Mouse (Mus musculus): Measurements from ENCODE around the gene Sltm. TPM values are rescaled to one million over a fixed set of nuclear protein-coding genes. Genes with fewer than 3 reads are reported as not detected.
A peak's percentile ranks its signal among the peaks of the same experiment; 100 is the strongest.

The Sltm gene
- 5.8 and 9.0 TPM in 2 replicates for polyA plus RNA-seq (2012; rRNA removed)

GRCm38 (mm10) chr9:70542305-70543041, at the start of gene Sltm:
Gene Sltm (plus strand): TSS chr9:70542754.
- WGBS, result 0% methylated on average over 73 of the region's 75 CpGs
- TF ChIP-seq CTCF (IDR thresholded peaks at IDR 0.05; ENCODE audit: insufficient read depth, low read length) (no peak), POLR2A (IDR thresholded peaks at IDR 0.05; ENCODE audit: borderline replicate concordance, extremely low read depth, low read depth, low read length) (peak; percentile 62; the same call in 1 of the 2 replicates)
- H3K4me1 ChIP-seq (ENCODE audit: control insufficient read depth, insufficient read depth, low read length), result peaks cover 3% of the 10 kb centered on the region; the same call in 1 of the 2 replicates
- peak; percentile 99 for DNase-seq
- H3K4me3 ChIP-seq (replicated peaks; ENCODE audit: extremely low read depth, low read depth, low read length), result peak within 1 kb of the TSS; percentile 86

GRCm38 (mm10) chr9:70493038-70493437, 49.5 kb upstream of the Sltm start:
- WGBS, result 81% methylated on average over 2 of the region's 2 CpGs
- Histone ChIP-seq H3K4me1 (ENCODE audit: control insufficient read depth, insufficient read depth, low read length) (no peaks in the 10 kb centered on the region; the same call in 1 of the 2 replicates), H3K4me3 (replicated peaks; ENCODE audit: extremely low read depth, low read depth, low read length) (no peak overlapping the region)
- TF ChIP-seq POLR2A (IDR thresholded peaks at IDR 0.05; ENCODE audit: borderline replicate concordance, extremely low read depth, low read depth, low read length) (no peak), CTCF (IDR thresholded peaks at IDR 0.05; ENCODE audit: insufficient read depth, low read length) (no peak)
- DNase-seq, result no peak

GRCm38 (mm10) chr9:70496990-70497389, 45.6 kb upstream of the Sltm start:
- TF ChIP-seq CTCF (IDR thresholded peaks at IDR 0.05; ENCODE audit: insufficient read depth, low read length), result no peak
- no peak for TF ChIP-seq POLR2A (IDR thresholded peaks at IDR 0.05; ENCODE audit: borderline replicate concordance, extremely low read depth, low read depth, low read length)
- no peak for DNase-seq
- no peaks in the 10 kb centered on the region; the same call in 1 of the 2 replicates for H3K4me1 ChIP-seq (ENCODE audit: control insufficient read depth, insufficient read depth, low read length)
- no peak overlapping the region for H3K4me3 ChIP-seq (replicated peaks; ENCODE audit: extremely low read depth, low read depth, low read length)

GRCm38 (mm10) chr9:70502284-70503014, 40.1 kb upstream of the Sltm start:
- WGBS, result 22% methylated on average over 10 of the region's 10 CpGs
- DNase-seq, result no peak
- peak overlapping the region; percentile 70 for H3K4me3 ChIP-seq (replicated peaks; ENCODE audit: extremely low read depth, low read depth, low read length)
- peaks cover 3% of the 10 kb centered on the region; the same call in 1 of the 2 replicates for H3K4me1 ChIP-seq (ENCODE audit: control insufficient read depth, insufficient read depth, low read length)
- no peak for TF ChIP-seq POLR2A (IDR thresholded peaks at IDR 0.05; ENCODE audit: borderline replicate concordance, extremely low read depth, low read depth, low read length)
- no peak for TF ChIP-seq CTCF (IDR thresholded peaks at IDR 0.05; ENCODE audit: insufficient read depth, low read length)

GRCm38 (mm10) chr9:70503015-70503603, 39.4 kb upstream of the Sltm start:
- TF ChIP-seq CTCF (IDR thresholded peaks at IDR 0.05; ENCODE audit: insufficient read depth, low read length), result no peak
- 0 out of 2 replicates have a peak, but pooled peaks have one; percentile 30 for TF ChIP-seq POLR2A (IDR thresholded peaks at IDR 0.05; ENCODE audit: borderline replicate concordance, extremely low read depth, low read depth, low read length)
- DNase-seq, result peak; percentile 68
- H3K4me3 ChIP-seq (replicated peaks; ENCODE audit: extremely low read depth, low read depth, low read length), result peak overlapping the region; percentile 70
- H3K4me1 ChIP-seq (ENCODE audit: control insufficient read depth, insufficient read depth, low read length), result peaks cover 3% of the 10 kb centered on the region; the same call in 1 of the 2 replicates
- WGBS, result under 1% methylated on average over 54 of the region's 70 CpGs

GRCm38 (mm10) chr9:70503626-70504041, 38.9 kb upstream of the Sltm start, which contains the start of gene Rnf111:
Gene Rnf111 (minus strand): TSS chr9:70503725.
- under 1% methylated on average over 45 of the region's 45 CpGs for WGBS

GRCm38 (mm10) chr9:70506186-70506585, 36.4 kb upstream of the Sltm start:
- WGBS, result 74% methylated on average over 2 of the region's 2 CpGs
- DNase-seq, result no peak
- TF ChIP-seq POLR2A (IDR thresholded peaks at IDR 0.05; ENCODE audit: borderline replicate concordance, extremely low read depth, low read depth, low read length) (no peak), CTCF (IDR thresholded peaks at IDR 0.05; ENCODE audit: insufficient read depth, low read length) (no peak)
- Histone ChIP-seq H3K4me1 (ENCODE audit: control insufficient read depth, insufficient read depth, low read length) (peaks cover 5% of the 10 kb centered on the region), H3K4me3 (replicated peaks; ENCODE audit: extremely low read depth, low read depth, low read length) (no peak overlapping the region)

More at GRCm38 (mm10) chr9:70503626-70504041, 38.9 kb upstream of the Sltm start, which contains the start of gene Rnf111:
- Histone ChIP-seq H3K4me1 (ENCODE audit: control insufficient read depth, insufficient read depth, low read length) (peaks cover 3% of the 10 kb centered on the region; the same call in 1 of the 2 replicates), H3K4me3 (replicated peaks; ENCODE audit: extremely low read depth, low read depth, low read length) (peak within 1 kb of the TSS; percentile 70)
- DNase-seq, result peak; percentile 94
- TF ChIP-seq CTCF (IDR thresholded peaks at IDR 0.05; ENCODE audit: insufficient read depth, low read length) (no peak), POLR2A (IDR thresholded peaks at IDR 0.05; ENCODE audit: borderline replicate concordance, extremely low read depth, low read depth, low read length) (peak; percentile 75; the same call in 1 of the 2 replicates)

- peaks cover 5% of the 10 kb centered on the region for H3K4me1 ChIP-seq (ENCODE audit: control insufficient read depth, insufficient read depth, low read length)
- no peak for DNase-seq
- TF ChIP-seq CTCF (IDR thresholded peaks at IDR 0.05; ENCODE audit: insufficient read depth, low read length), result no peak
- no peak for TF ChIP-seq POLR2A (IDR thresholded peaks at IDR 0.05; ENCODE audit: borderline replicate concordance, extremely low read depth, low read depth, low read length)
- no peak overlapping the region for H3K4me3 ChIP-seq (replicated peaks; ENCODE audit: extremely low read depth, low read depth, low read length)
- WGBS, result 69% methylated on average over 8 of the region's 8 CpGs
These were observed 35.8 kb upstream of the Sltm start for GRCm38 (mm10) chr9:70506787-70507186.

All from lung, adult 2 months (tissue).